Mouse (Mus musculus) cerebellum, adult 2 months (tissue): Measurements from ENCODE around the gene Parvb.

Experiments used
- CTCF ChIP-seq: fragments of 200-500 bp; IDR thresholded peaks from 2 replicates; pipeline ENCODE4 v1.5.1; 2011; ENCODE audit warnings: low read depth, mild to moderate bottlenecking, control low read depth, low read length, moderate library complexity, borderline replicate concordance; ENCODE audit not compliant: insufficient read depth
- POLR2A ChIP-seq: fragments of 200-500 bp; IDR thresholded peaks from 2 replicates; pipeline ENCODE4 v1.6.1; 2011; ENCODE audit warnings: low read length, control low read depth, borderline replicate concordance; ENCODE audit not compliant: insufficient read depth

DNA sequence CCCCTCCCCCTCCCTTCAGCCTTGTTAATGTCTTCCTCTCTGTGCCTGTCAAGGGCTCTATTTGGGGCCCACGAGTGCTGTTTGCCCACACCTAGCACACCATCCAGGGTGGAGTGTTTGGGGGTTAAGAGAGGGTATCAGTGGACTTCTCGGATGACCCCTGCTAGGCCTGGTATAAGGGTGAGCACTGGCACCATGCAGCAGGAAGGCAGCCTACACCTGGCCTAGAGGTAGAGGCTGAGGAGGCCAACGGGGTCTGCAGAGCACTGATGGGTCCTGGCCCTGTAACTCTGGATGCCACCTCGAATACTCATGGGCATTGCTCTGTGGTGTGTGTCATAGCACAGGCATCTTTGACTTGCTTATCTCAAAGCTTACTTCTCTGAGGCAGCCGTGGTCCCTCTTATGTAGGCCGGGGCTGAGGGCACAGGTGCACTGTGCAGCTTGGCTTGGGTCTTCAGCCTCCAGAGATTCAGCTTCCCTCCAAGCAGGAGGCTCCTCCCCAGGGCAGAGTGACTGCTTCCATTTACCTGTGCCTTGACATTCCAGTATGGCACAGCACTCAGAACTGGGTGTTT lies 18.6 kb upstream of the Parvb start:
- TF ChIP-seq POLR2A (no peak), CTCF (no peak)
